Mouse (Mus musculus): ENCODE data around the gene Rnf115. TPM values are rescaled to one million over a fixed set of nuclear protein-coding genes. Genes with fewer than 3 reads are reported as not detected.
"Not testable (repeated sequence)": the region's sequence is repeated elsewhere in the genome, so short reads cannot be mapped to it uniquely, and the experiment has no call there.

Rnf115 gene
- polyA plus RNA-seq (2015; fragmentation: Nextera tagmentation; extraction: Ambion mirVana), result 39.8 and 42.0 TPM in 2 replicates

GRCm38 (mm10) chr3:96727343-96727827 lies at the start of gene Rnf115, which contains the start of gene Polr3c:
Gene Rnf115 (plus strand): TSS chr3:96727664.
Gene Polr3c (minus strand): TSS chr3:96727628.
- peak; percentile 97 for ATAC-seq (ENCODE audit: insufficient number of reproducible peaks, low FRiP score, low TSS enrichment, low read depth)
- WGBS, result 0% methylated on average over 52 of the region's 52 CpGs

GRCm38 (mm10) chr3:96678456-96678855 lies 49.0 kb upstream of the Rnf115 start:
- Histone ChIP-seq H3K27me3 (peaks cover 5% of the 10 kb centered on the region), H3K36me3 (no peaks in the 10 kb centered on the region), H3K4me1 (peaks cover 13% of the 10 kb centered on the region), H3K9ac (no peak overlapping the region), H3K4me2 (replicated peaks) (no peak overlapping the region), H3K9me3 (replicated peaks) (no peaks in the 10 kb centered on the region), H3K27ac (replicated peaks) (0 out of 2 replicates have a peak overlapping the region, but pooled peaks have one; percentile 34), H3K4me3 (replicated peaks) (no peak overlapping the region)
- ATAC-seq (ENCODE audit: insufficient number of reproducible peaks, low FRiP score, low TSS enrichment, low read depth), result no peak
- 65% methylated on average over 7 of the region's 7 CpGs for WGBS

More at GRCm38 (mm10) chr3:96727343-96727827, at the start of gene Rnf115, which contains the start of gene Polr3c:
- Histone ChIP-seq H3K4me2 (replicated peaks) (peak within 1 kb of the TSS; percentile 61), H3K4me3 (replicated peaks) (peak within 1 kb of the TSS; percentile 93), H3K27me3 (no peaks in the 10 kb centered on the region), H3K9ac (peak within 1 kb of the TSS; percentile 73), H3K9me3 (replicated peaks) (no peaks in the 10 kb centered on the region), H3K4me1 (peaks cover 16% of the 10 kb centered on the region), H3K36me3 (peaks cover 22% of the 10 kb centered on the region), H3K27ac (replicated peaks) (peak within 1 kb of the TSS; percentile 94)

- H3K4me3 ChIP-seq (replicated peaks), result no peak overlapping the region
- H3K27ac ChIP-seq (replicated peaks), result 0 out of 2 replicates have a peak overlapping the region, but pooled peaks have one; percentile 34
- H3K9ac ChIP-seq, result no peak overlapping the region
- no peaks in the 10 kb centered on the region for H3K36me3 ChIP-seq
- peak; percentile 58; the same call in 1 of the 2 replicates for ATAC-seq (ENCODE audit: insufficient number of reproducible peaks, low FRiP score, low TSS enrichment, low read depth)
- peaks cover 17% of the 10 kb centered on the region for H3K4me1 ChIP-seq
- WGBS, result 22% methylated on average over 5 of the region's 5 CpGs
- H3K9me3 ChIP-seq (replicated peaks), result no peaks in the 10 kb centered on the region
- H3K4me2 ChIP-seq (replicated peaks), result no peak overlapping the region
- H3K27me3 ChIP-seq, result peaks cover 12% of the 10 kb centered on the region
These were observed 48.2 kb upstream of the Rnf115 start for GRCm38 (mm10) chr3:96679159-96679674.

- H3K27me3 ChIP-seq, result peaks cover 14% of the 10 kb centered on the region
- 32% methylated on average over 12 of the region's 12 CpGs for WGBS
- no peak for ATAC-seq (ENCODE audit: insufficient number of reproducible peaks, low FRiP score, low TSS enrichment, low read depth)
- no peak overlapping the region for H3K4me2 ChIP-seq (replicated peaks)
- H3K4me3 ChIP-seq (replicated peaks), result no peak overlapping the region
- no peak overlapping the region for H3K27ac ChIP-seq (replicated peaks)
- H3K4me1 ChIP-seq, result peaks cover 23% of the 10 kb centered on the region
- no peaks in the 10 kb centered on the region for H3K9me3 ChIP-seq (replicated peaks)
- no peak overlapping the region for H3K9ac ChIP-seq
- no peaks in the 10 kb centered on the region for H3K36me3 ChIP-seq
These were observed 47.1 kb upstream of the Rnf115 start for GRCm38 (mm10) chr3:96680269-96680956.

GRCm38 (mm10) chr3:96683496-96683895 lies 44.0 kb upstream of the Rnf115 start:
- H3K4me2 ChIP-seq (replicated peaks), result no peak overlapping the region
- no peak overlapping the region for H3K4me3 ChIP-seq (replicated peaks)
- H3K9ac ChIP-seq, result no peak overlapping the region
- peaks cover 14% of the 10 kb centered on the region for H3K27me3 ChIP-seq
- no peaks in the 10 kb centered on the region for H3K9me3 ChIP-seq (replicated peaks)
- 71% methylated on average over 3 of the region's 3 CpGs for WGBS
- ATAC-seq (ENCODE audit: insufficient number of reproducible peaks, low FRiP score, low TSS enrichment, low read depth), result no peak
- H3K27ac ChIP-seq (replicated peaks), result no peak overlapping the region
- no peaks in the 10 kb centered on the region for H3K36me3 ChIP-seq
- peaks cover 20% of the 10 kb centered on the region for H3K4me1 ChIP-seq

- no peaks in the 10 kb centered on the region for H3K9me3 ChIP-seq (replicated peaks)
- peak overlapping the region; percentile 21 for H3K4me3 ChIP-seq (replicated peaks)
- peaks cover 14% of the 10 kb centered on the region for H3K27me3 ChIP-seq
- peak overlapping the region; percentile 47 for H3K4me2 ChIP-seq (replicated peaks)
- no peak overlapping the region for H3K27ac ChIP-seq (replicated peaks)
- no peak for ATAC-seq (ENCODE audit: insufficient number of reproducible peaks, low FRiP score, low TSS enrichment, low read depth)
- WGBS, result 61% methylated on average over 17 of the region's 17 CpGs
- no peaks in the 10 kb centered on the region for H3K36me3 ChIP-seq
- peaks cover 16% of the 10 kb centered on the region for H3K4me1 ChIP-seq
- no peak overlapping the region for H3K9ac ChIP-seq
These were observed 43.2 kb upstream of the Rnf115 start for GRCm38 (mm10) chr3:96684151-96684821.

GRCm38 (mm10) chr3:96684822-96685156 lies 42.7 kb upstream of the Rnf115 start:
- Histone ChIP-seq H3K27ac (replicated peaks) (no peak overlapping the region), H3K27me3 (peaks cover 12% of the 10 kb centered on the region), H3K9me3 (replicated peaks) (no peaks in the 10 kb centered on the region), H3K9ac (no peak overlapping the region), H3K36me3 (no peaks in the 10 kb centered on the region), H3K4me3 (replicated peaks) (peak overlapping the region; percentile 21), H3K4me1 (peaks cover 14% of the 10 kb centered on the region), H3K4me2 (replicated peaks) (peak overlapping the region; percentile 47)
- no peak for ATAC-seq (ENCODE audit: insufficient number of reproducible peaks, low FRiP score, low TSS enrichment, low read depth)
- 33% methylated on average over 28 of the region's 28 CpGs for WGBS

- H3K36me3 ChIP-seq; H3K4me3 ChIP-seq (replicated peaks); ATAC-seq (ENCODE audit: insufficient number of reproducible peaks, low FRiP score, low TSS enrichment, low read depth); H3K27ac ChIP-seq (replicated peaks); H3K4me2 ChIP-seq (replicated peaks); H3K9me3 ChIP-seq (replicated peaks); H3K9ac ChIP-seq: not testable (repeated sequence)
- Histone ChIP-seq H3K4me1 (peaks cover 14% of the 10 kb centered on the region), H3K27me3 (peaks cover 11% of the 10 kb centered on the region)
- whole genome bisulfite sequencing, result 90% methylated on average over 5 of the region's 5 CpGs
These were observed 41.4 kb upstream of the Rnf115 start for GRCm38 (mm10) chr3:96686057-96686456.

GRCm38 (mm10) chr3:96688854-96689253 lies 38.6 kb upstream of the Rnf115 start:
- H3K36me3 ChIP-seq, result no peaks in the 10 kb centered on the region
- H3K4me1 ChIP-seq, result peaks cover 15% of the 10 kb centered on the region
- no peak overlapping the region for H3K4me3 ChIP-seq (replicated peaks)
- H3K4me2 ChIP-seq (replicated peaks), result no peak overlapping the region
- ATAC-seq (ENCODE audit: insufficient number of reproducible peaks, low FRiP score, low TSS enrichment, low read depth), result no peak
- WGBS, result 75% methylated on average over 11 of the region's 11 CpGs
- no peaks in the 10 kb centered on the region for H3K9me3 ChIP-seq (replicated peaks)
- H3K27me3 ChIP-seq, result peaks cover 6% of the 10 kb centered on the region
- H3K27ac ChIP-seq (replicated peaks), result no peak overlapping the region
- H3K9ac ChIP-seq, result no peak overlapping the region

- no peak overlapping the region for H3K9ac ChIP-seq
- 0 out of 2 replicates have a peak, but pooled peaks cover 3% of the 10 kb centered on the region for H3K4me1 ChIP-seq
- no peaks in the 10 kb centered on the region for H3K27me3 ChIP-seq
- H3K9me3 ChIP-seq (replicated peaks), result no peaks in the 10 kb centered on the region
- no peak for ATAC-seq (ENCODE audit: insufficient number of reproducible peaks, low FRiP score, low TSS enrichment, low read depth)
- no peak overlapping the region for H3K4me2 ChIP-seq (replicated peaks)
- 60% methylated on average over 3 of the region's 3 CpGs for whole genome bisulfite sequencing
- H3K4me3 ChIP-seq (replicated peaks), result no peak overlapping the region
- H3K36me3 ChIP-seq, result no peaks in the 10 kb centered on the region
- H3K27ac ChIP-seq (replicated peaks), result no peak overlapping the region
These were observed 37.2 kb upstream of the Rnf115 start for GRCm38 (mm10) chr3:96690298-96690697.

GRCm38 (mm10) chr3:96692506-96692905 lies 35.0 kb upstream of the Rnf115 start:
- no peak overlapping the region for H3K9ac ChIP-seq
- 15% methylated on average over 3 of the region's 3 CpGs for WGBS

More at GRCm38 (mm10) chr3:96692506-96692905, 35.0 kb upstream of the Rnf115 start:
- Histone ChIP-seq H3K4me1 (peaks cover 10% of the 10 kb centered on the region), H3K36me3 (no peaks in the 10 kb centered on the region), H3K27ac (replicated peaks) (no peak overlapping the region), H3K9me3 (replicated peaks) (no peaks in the 10 kb centered on the region), H3K4me3 (replicated peaks) (no peak overlapping the region), H3K4me2 (replicated peaks) (no peak overlapping the region), H3K27me3 (no peaks in the 10 kb centered on the region)
- ATAC-seq (ENCODE audit: insufficient number of reproducible peaks, low FRiP score, low TSS enrichment, low read depth), result no peak

Measured in embryonic facial prominence, embryonic 15.5 days (tissue).